Mouse (Mus musculus) embryo, embryonic 10 days (tissue): ENCODE results near the gene Eef1akmt3.
"Not testable (repeated sequence)": the region's sequence is repeated elsewhere in the genome, so short reads cannot be mapped to it uniquely, and the experiment has no call there.

Experiments
- DNase-seq: peaks from one replicate; pipeline ENCODE4 v3.0.0-alpha.2; 2015; ENCODE audit warnings: low spot score

Eef1akmt3 gene

GRCm38 (mm10) chr10:127041274-127041766 lies at the start of gene Eef1akmt3, which contains the start of gene Mettl1:
Gene Eef1akmt3, minus strand, starts transcription at chr10:127041513.
Gene Mettl1, plus strand, starts transcription at chr10:127041414.
- peak; percentile 49 for DNase-seq

GRCm38 (mm10) chr10:127090560-127091411 lies 49.5 kb upstream of the Eef1akmt3 start:
- DNase-seq: peak; percentile 65

- no peak for DNase-seq
These were observed 44.3 kb upstream of the Eef1akmt3 start for GRCm38 (mm10) chr10:127085633-127086032.

GRCm38 (mm10) chr10:127085052-127085451 lies 43.7 kb upstream of the Eef1akmt3 start:
- DNase-seq: no peak

- no peak for DNase-seq
These were observed 42.6 kb upstream of the Eef1akmt3 start for GRCm38 (mm10) chr10:127083915-127084306.

GRCm38 (mm10) chr10:127083292-127083914 lies 42.1 kb upstream of the Eef1akmt3 start:
- DNase-seq: no peak

- peak; percentile 66 for DNase-seq
These were observed 40.8 kb upstream of the Eef1akmt3 start for GRCm38 (mm10) chr10:127081996-127082620.

- no peak for DNase-seq
These were observed 39.8 kb upstream of the Eef1akmt3 start for GRCm38 (mm10) chr10:127080901-127081780.

- peak; percentile 63 for DNase-seq
These were observed 38.5 kb upstream of the Eef1akmt3 start for GRCm38 (mm10) chr10:127079665-127080391.

GRCm38 (mm10) chr10:127078677-127079575 lies 37.6 kb upstream of the Eef1akmt3 start:
- DNase-seq: peak; percentile 64

- no peak for DNase-seq
These were observed 36.8 kb upstream of the Eef1akmt3 start for GRCm38 (mm10) chr10:127078001-127078676.

GRCm38 (mm10) chr10:127077515-127077914 lies 36.2 kb upstream of the Eef1akmt3 start:
- no peak for DNase-seq

- no peak for DNase-seq
These were observed 34.8 kb upstream of the Eef1akmt3 start for GRCm38 (mm10) chr10:127076082-127076481.

- no peak for DNase-seq
These were observed 34.3 kb upstream of the Eef1akmt3 start for GRCm38 (mm10) chr10:127075651-127076050.

- no peak for DNase-seq
These were observed 33.8 kb upstream of the Eef1akmt3 start, which contains the start of gene Agap2 for GRCm38 (mm10) chr10:127075080-127075479. Gene Agap2, plus strand, starts transcription at chr10:127075284.

GRCm38 (mm10) chr10:127073981-127074380 lies 32.7 kb upstream of the Eef1akmt3 start:
- DNase-seq: no peak

- DNase-seq: not testable (repeated sequence)
These were observed 31.7 kb upstream of the Eef1akmt3 start for GRCm38 (mm10) chr10:127072969-127073368.

- DNase-seq: not testable (repeated sequence)
These were observed 31.0 kb upstream of the Eef1akmt3 start for GRCm38 (mm10) chr10:127072270-127072669.

GRCm38 (mm10) chr10:127071203-127071602 lies 29.9 kb upstream of the Eef1akmt3 start:
- no peak for DNase-seq
